Mouse (Mus musculus) stomach, postnatal 0 days (tissue): Measurements from ENCODE around the gene Scaf1. TPM values are rescaled to one million over a fixed set of nuclear protein-coding genes. Genes with fewer than 3 reads are reported as not detected.

Source experiments
- ATAC-seq: fragments of 200-750 bp; cut with Nextera tagmentation; 2 replicates; pipeline ENCODE4 v1.8.0; 2017; ENCODE audit not compliant: low FRiP score, low TSS enrichment
- DNase-seq: peaks from one replicate; pipeline ENCODE4 v3.0.0-alpha.2; 2016; ENCODE audit warnings: low spot score
- H3K27ac ChIP-seq: fragments of 300-500 bp; sonication (generic); replicated peaks from 2 replicates; pipeline ENCODE4 v1.5.1; 2014; ENCODE audit warnings: mild to moderate bottlenecking, control low read depth
- H3K27me3 ChIP-seq: fragments of 300-500 bp; sonication (generic); 2 replicates; pipeline ENCODE4 v1.6.1; 2014; ENCODE audit warnings: low read length; ENCODE audit not compliant: control insufficient read depth, insufficient read depth
- H3K36me3 ChIP-seq: fragments of 300-500 bp; sonication (generic); 2 replicates; pipeline ENCODE4 v1.6.1; 2014; ENCODE audit warnings: low read length, mixed read lengths; ENCODE audit not compliant: control insufficient read depth, insufficient read depth
- H3K4me1 ChIP-seq: fragments of 300-500 bp; sonication (generic); replicated peaks from 2 replicates; pipeline ENCODE4 v1.6.1; 2014; ENCODE audit warnings: antibody characterized with exemption; ENCODE audit not compliant: control insufficient read depth, insufficient read depth
- H3K4me2 ChIP-seq: fragments of 300-500 bp; sonication (generic); replicated peaks from 2 replicates; pipeline ENCODE4 v1.6.1; 2014; ENCODE audit warnings: low read depth, mild to moderate bottlenecking, control low read depth, moderate library complexity
- H3K4me3 ChIP-seq: fragments of 300-500 bp; sonication (generic); 2 replicates; pipeline ENCODE4 v1.5.1; 2014; ENCODE audit warnings: low read depth, low read length, control low read depth
- H3K9ac ChIP-seq: fragments of 300-500 bp; sonication (generic); 2 replicates; pipeline ENCODE4 v1.6.1; 2014; ENCODE audit warnings: mild to moderate bottlenecking, low read length, control low read depth, mixed read lengths
- H3K9me3 ChIP-seq: fragments of 300-500 bp; sonication (generic); 2 replicates; pipeline ENCODE4 v1.6.1; 2016; ENCODE audit warnings: low read length; ENCODE audit not compliant: control insufficient read depth
- CTCF ChIP-seq: IDR thresholded peaks from 2 replicates; pipeline ENCODE4 v1.5.1; 2016; ENCODE audit warnings: antibody characterized with exemption, low read depth, mild to moderate bottlenecking, moderate library complexity
- EP300 ChIP-seq: optimal IDR thresholded peaks from 2 replicates; pipeline ENCODE3; 2016; ENCODE audit warnings: antibody characterized with exemption
- WGBS: fragments of 180-500 bp; shearing (Covaris S2); extraction: QIAGEN DNeasy Blood & Tissue Kit; methylation state at CpG from one replicate; pipeline ENCODE4 v1.1.7; 2014; 5-methylcytosine and 5-hydroxymethylcytosine counted together
- microRNA-seq: library from miRNA; unstranded; fragments of <30 nt; microRNA quantifications from one replicate; pipeline ENCODE4, GENCODE M21; 2016
- polyA plus RNA-seq: library from polyadenylated mRNA; unstranded; fragments of >200 nt; fragmentation: Nextera tagmentation; extraction: Ambion mirVana; gene quantifications from 2 replicates; pipeline ENCODE4 v1.2.1, GENCODE M21; 2015

Scaf1 gene
- polyA plus RNA-seq, 1 experiment from 2014 or later = 14.9 TPM

- no peak for DNase-seq
- no peaks in the 10 kb centered on the region; the same call in 1 of the 2 replicates for H3K4me1 ChIP-seq
- TF ChIP-seq CTCF = no peak
- no peak for TF ChIP-seq EP300
- no peaks in the 10 kb centered on the region for H3K9me3 ChIP-seq
- ATAC-seq = no peak; the same call in 1 of the 2 replicates
- no peak overlapping the region for H3K9ac ChIP-seq
- no peak overlapping the region for H3K4me3 ChIP-seq
- H3K27ac ChIP-seq = 0 out of 2 replicates have a peak overlapping the region, but pooled peaks have one; percentile 40
- H3K27me3 ChIP-seq = no peaks in the 10 kb centered on the region
- H3K4me2 ChIP-seq = no peak overlapping the region
- 60% methylated on average over 20 of the region's 20 CpGs for WGBS
- no peaks in the 10 kb centered on the region for H3K36me3 ChIP-seq
These were observed 58.9 kb downstream of the Scaf1 start for GRCm38 (mm10) chr7:44957183-44957835.

GRCm38 (mm10) chr7:44956266-44956665, 59.9 kb downstream of the Scaf1 start:
- WGBS = 62% methylated on average over 6 of the region's 6 CpGs
- no peak for ATAC-seq

DNA sequence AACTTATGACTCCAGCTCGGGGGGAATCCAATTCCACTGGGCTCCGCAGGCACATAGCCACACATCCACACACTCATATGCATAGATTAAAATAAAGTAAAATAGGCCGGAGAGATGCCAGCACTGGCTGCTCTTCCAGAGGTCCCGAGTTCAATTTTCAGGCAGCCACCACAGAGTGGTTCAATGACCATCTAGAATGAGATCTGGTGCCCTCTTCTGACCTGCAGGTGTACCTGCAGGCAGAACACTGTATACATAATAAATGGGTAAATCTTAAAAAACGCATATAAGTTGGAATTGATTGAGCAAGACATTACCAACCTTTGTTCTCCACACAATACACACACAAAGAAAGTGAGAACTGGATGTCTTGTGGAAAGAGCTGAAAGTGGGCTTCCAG, 60.5 kb downstream of the Scaf1 start:
- Histone ChIP-seq H3K4me1 (no peaks in the 10 kb centered on the region), H3K4me3 (no peak overlapping the region), H3K27me3 (no peaks in the 10 kb centered on the region), H3K9ac (no peak overlapping the region), H3K27ac (no peak overlapping the region), H3K36me3 (no peaks in the 10 kb centered on the region), H3K9me3 (no peaks in the 10 kb centered on the region), H3K4me2 (no peak overlapping the region)
- WGBS = 47% methylated on average over 5 of the region's 5 CpGs
- ATAC-seq (no peak), DNase-seq (no peak)
- TF ChIP-seq EP300 = no peak
- peak; percentile 74 for TF ChIP-seq CTCF

More at GRCm38 (mm10) chr7:44956266-44956665, 59.9 kb downstream of the Scaf1 start:
- TF ChIP-seq CTCF (no peak), EP300 (no peak)
- H3K27ac ChIP-seq = no peak overlapping the region
- no peak overlapping the region for H3K4me2 ChIP-seq
- no peaks in the 10 kb centered on the region for H3K4me1 ChIP-seq
- DNase-seq = no peak
- H3K36me3 ChIP-seq = no peaks in the 10 kb centered on the region
- no peak overlapping the region for H3K9ac ChIP-seq
- no peaks in the 10 kb centered on the region for H3K9me3 ChIP-seq
- no peaks in the 10 kb centered on the region for H3K27me3 ChIP-seq
- no peak overlapping the region for H3K4me3 ChIP-seq

- Histone ChIP-seq H3K4me2 (no peak overlapping the region), H3K36me3 (no peaks in the 10 kb centered on the region), H3K4me3 (no peak overlapping the region), H3K27me3 (no peaks in the 10 kb centered on the region), H3K27ac (no peak overlapping the region), H3K9ac (no peak overlapping the region), H3K4me1 (no peaks in the 10 kb centered on the region), H3K9me3 (no peaks in the 10 kb centered on the region)
- ATAC-seq (no peak), DNase-seq (no peak)
- WGBS = 78% methylated on average over 12 of the region's 12 CpGs
- no peak for TF ChIP-seq CTCF
- TF ChIP-seq EP300 = no peak
These were observed 61.9 kb downstream of the Scaf1 start for GRCm38 (mm10) chr7:44954091-44954885.

DNA sequence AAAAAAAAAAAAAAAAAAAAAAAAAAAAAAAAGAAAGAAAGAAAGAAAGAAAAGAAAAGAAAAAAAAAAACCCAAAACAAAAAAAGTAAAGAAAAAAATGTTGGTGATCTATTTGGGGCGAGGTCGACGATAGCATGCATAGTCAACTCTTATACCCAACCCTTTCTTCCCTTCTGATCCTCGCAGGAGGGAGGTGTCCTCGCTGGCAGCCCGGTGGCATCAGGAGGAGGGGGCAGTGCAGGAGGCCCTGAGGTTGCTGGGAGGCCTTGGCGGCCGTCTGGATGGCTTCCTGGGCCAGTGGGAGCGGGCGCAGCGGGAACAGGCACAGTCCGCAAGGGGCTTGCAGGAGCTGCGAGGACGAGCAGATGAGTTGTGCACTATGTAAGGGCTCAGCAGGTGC, 62.6 kb downstream of the Scaf1 start:
- no peak overlapping the region for H3K27ac ChIP-seq
- H3K4me3 ChIP-seq = no peak overlapping the region
- H3K36me3 ChIP-seq = no peaks in the 10 kb centered on the region
- ATAC-seq (no peak), DNase-seq (no peak)
- WGBS = 72% methylated on average over 14 of the region's 14 CpGs
- H3K4me2 ChIP-seq = no peak overlapping the region
- no peaks in the 10 kb centered on the region for H3K27me3 ChIP-seq
- TF ChIP-seq CTCF = no peak
- no peak for TF ChIP-seq EP300
- no peak overlapping the region for H3K9ac ChIP-seq
- no peaks in the 10 kb centered on the region for H3K9me3 ChIP-seq
- no peaks in the 10 kb centered on the region for H3K4me1 ChIP-seq

Small RNA genes lying within 50 kb of the gene (microRNA-seq; reads per million reads assigned to microRNA genes)
- not detected for gene Mir7054

Other genes starting within 250 kb of the Scaf1 start
- 33.4 and 34.9 TPM in 2 replicates for gene Nup62, start 200.3 kb downstream of the Scaf1 start, polyA plus RNA-seq
- 0.69 and 0.75 TPM in 2 replicates for gene Il4i1, start 200.0 kb downstream of the Scaf1 start, polyA plus RNA-seq
- 7.3 and 7.7 TPM in 2 replicates for gene Atf5, start 199.7 kb downstream of the Scaf1 start, polyA plus RNA-seq
- gene Akt1s1, start 167.4 kb downstream of the Scaf1 start, polyA plus RNA-seq = 70.8 and 75.2 TPM in 2 replicates
- gene Tbc1d17, start 167.3 kb downstream of the Scaf1 start, polyA plus RNA-seq = 45.4 and 48.0 TPM in 2 replicates
- 23.5 and 25.7 TPM in 2 replicates for gene Pnkp, start 159.2 kb downstream of the Scaf1 start, polyA plus RNA-seq
- gene Ptov1, start 146.6 kb downstream of the Scaf1 start, polyA plus RNA-seq = 159 and 179 TPM in 2 replicates
- gene Med25, start 123.7 kb downstream of the Scaf1 start, polyA plus RNA-seq = 64.4 and 75.3 TPM in 2 replicates
- 13.1 and 15.6 TPM in 2 replicates for gene Fuz, start 120.3 kb downstream of the Scaf1 start, polyA plus RNA-seq
- 29.3 and 33.9 TPM in 2 replicates for gene Ap2a1, start 86.9 kb downstream of the Scaf1 start, polyA plus RNA-seq
- 0.08 TPM in 1 of 2 replicates, not detected in the other for gene Tsks, start 73.2 kb downstream of the Scaf1 start, polyA plus RNA-seq
- 5.6 and 7.3 TPM in 2 replicates for gene Cpt1c, start 41.5 kb downstream of the Scaf1 start, polyA plus RNA-seq
- 181 and 185 TPM in 2 replicates for gene Prmt1, start 29.8 kb downstream of the Scaf1 start, polyA plus RNA-seq
- gene Irf3, start 18.7 kb downstream of the Scaf1 start, polyA plus RNA-seq = 55.7 and 59.8 TPM in 2 replicates
- 23.0 and 23.4 TPM in 2 replicates for gene Bcl2l12, start 17.7 kb downstream of the Scaf1 start, polyA plus RNA-seq
- gene Rras, start 1.6 kb upstream of the Scaf1 start, polyA plus RNA-seq = 81.5 and 87.2 TPM in 2 replicates
- 3.4 and 3.8 TPM in 2 replicates for gene Prr12, start 36.5 kb upstream of the Scaf1 start, polyA plus RNA-seq
- 43.0 and 44.1 TPM in 2 replicates for gene Nosip, start 46.1 kb upstream of the Scaf1 start, polyA plus RNA-seq
- gene Prrg2, start 46.3 kb upstream of the Scaf1 start, polyA plus RNA-seq = 33.6 and 37.4 TPM in 2 replicates
- 157 and 176 TPM in 2 replicates for gene Rcn3, start 75.9 kb upstream of the Scaf1 start, polyA plus RNA-seq
- gene Fcgrt, start 87.5 kb upstream of the Scaf1 start, polyA plus RNA-seq = 76.1 and 76.9 TPM in 2 replicates
- 1,142 and 1,191 TPM in 2 replicates for gene Rps11, start 108.1 kb upstream of the Scaf1 start, polyA plus RNA-seq
- gene Rpl13a, start 112.4 kb upstream of the Scaf1 start, polyA plus RNA-seq = 1,442 and 1,485 TPM in 2 replicates
- 0.17 and 1.1 TPM in 2 replicates for gene Gm45713, start 119.9 kb upstream of the Scaf1 start, polyA plus RNA-seq
- gene Flt3l, start 120.1 kb upstream of the Scaf1 start, polyA plus RNA-seq = 2.2 and 2.3 TPM in 2 replicates
- gene Pih1d1, start 137.9 kb upstream of the Scaf1 start, polyA plus RNA-seq = 48.8 and 49.0 TPM in 2 replicates
- 24.6 and 25.6 TPM in 2 replicates for gene Aldh16a1, start 138.2 kb upstream of the Scaf1 start, polyA plus RNA-seq
- 0.07 TPM in 1 of 2 replicates, not detected in the other for gene Slc17a7, start 147.6 kb upstream of the Scaf1 start, polyA plus RNA-seq
- not detected in 2 replicates for gene Gfy, start 163.2 kb upstream of the Scaf1 start, polyA plus RNA-seq
- gene Pth2, start 164.6 kb upstream of the Scaf1 start, polyA plus RNA-seq = not detected in 2 replicates
- gene Ccdc155, start 188.5 kb upstream of the Scaf1 start, polyA plus RNA-seq = 0.07 and 0.13 TPM in 2 replicates
- gene Dkkl1, start 195.8 kb upstream of the Scaf1 start, polyA plus RNA-seq = 48.4 TPM in 2 replicates
- 26.8 and 29.5 TPM in 2 replicates for gene Tead2, start 199.4 kb upstream of the Scaf1 start, polyA plus RNA-seq
- gene Cd37, start 222.8 kb upstream of the Scaf1 start, polyA plus RNA-seq = 1.5 and 1.8 TPM in 2 replicates
- gene Slc6a16, start 224.7 kb upstream of the Scaf1 start, polyA plus RNA-seq = 0.07 and 0.18 TPM in 2 replicates